15 mouse cellular contexts compared by ENCODE assay signal in genomic region chr13:56352436-56352835, GRCm38 (mm10). TPM values are rescaled to one million over a fixed set of nuclear protein-coding genes. Genes with fewer than 3 reads are reported as not detected.
DNase-seq lines count a peak whose midpoint lies in the region; ATAC-seq and TF ChIP-seq lines count a peak whose summit lies in the region.
"Had no signal": no experiment of that assay in that cellular context is flagged by ENCODE, and none has a peak within 500 bp of the region (broad histone marks: within the 10 kb centered on the region; RNA-seq: fewer than 3 reads in every experiment).

No protein-coding gene starts in this region.

- H3K36me3 ChIP-seq in liver, adult 2 months (ENCODE audit: control insufficient read depth, insufficient read depth, low read length), result no peaks in the 10 kb centered on the region
- H3K36me3 ChIP-seq in liver, embryonic 12.5 days, result no peaks in the 10 kb centered on the region
- no peaks in the 10 kb centered on the region for H3K36me3 ChIP-seq in small intestine, adult 2 months (ENCODE audit: control insufficient read depth, insufficient read depth, low read length)
- H3K36me3 ChIP-seq: intestine, embryonic 15.5 days; liver, embryonic 13.5 days; midbrain, embryonic 15.5 days; neural tube, embryonic 12.5 days had no signal

- no peaks in the 10 kb centered on the region for H3K9me3 ChIP-seq in liver, embryonic 12.5 days (replicated peaks)
- H3K9me3 ChIP-seq: intestine, embryonic 15.5 days; liver, embryonic 13.5 days; midbrain, embryonic 15.5 days; neural tube, embryonic 12.5 days had no signal

- no peaks in the 10 kb centered on the region for H3K27me3 ChIP-seq in liver, adult 2 months (ENCODE audit: control insufficient read depth, insufficient read depth, low read length)
- H3K27me3 ChIP-seq in liver, embryonic 12.5 days (replicated peaks), result no peaks in the 10 kb centered on the region
- H3K27me3 ChIP-seq in small intestine, adult 2 months (ENCODE audit: control insufficient read depth, insufficient read depth, low read length), result no peaks in the 10 kb centered on the region
- H3K27me3 ChIP-seq: intestine, embryonic 15.5 days; liver, embryonic 13.5 days; midbrain, embryonic 15.5 days; neural tube, embryonic 12.5 days; Patski had no signal

- TF ChIP-seq CTCF in liver, adult 2 months (IDR thresholded peaks at IDR 0.05; ENCODE audit: low read depth, low read length), result no peak
- TF ChIP-seq CTCF in small intestine, adult 2 months (IDR thresholded peaks at IDR 0.05; ENCODE audit: extremely low read depth, insufficient read length, insufficient replicate concordance, low read depth, low read length), result no peak

- no peak for ATAC-seq in liver, embryonic 12.5 days
- 0 out of 2 replicates have a peak, but pooled peaks have one; percentile 8 for ATAC-seq in common myeloid progenitor, adult 5-6 weeks (replicated peaks; ENCODE audit: low read depth, poor library complexity, severe bottlenecking)
- ATAC-seq: intestine, embryonic 15.5 days; midbrain, embryonic 15.5 days; Patski had no signal

- H3K9ac ChIP-seq in liver, adult 2 months (ENCODE audit: low read depth, low read length), result no peak overlapping the region
- no peak overlapping the region for H3K9ac ChIP-seq in liver, embryonic 12.5 days
- H3K9ac ChIP-seq: intestine, embryonic 15.5 days; liver, embryonic 13.5 days; midbrain, embryonic 15.5 days; neural tube, embryonic 12.5 days had no signal

- no peak overlapping the region for H3K4me3 ChIP-seq in liver, adult 2 months (ENCODE audit: insufficient read depth, low read depth, low read length)
- no peak overlapping the region for H3K4me3 ChIP-seq in liver, embryonic 12.5 days
- H3K4me3 ChIP-seq in small intestine, adult 2 months (ENCODE audit: low read depth, low read length), result no peak overlapping the region
- H3K4me3 ChIP-seq: gastrocnemius, adult 2 months; intestine, embryonic 15.5 days; liver, embryonic 13.5 days; midbrain, embryonic 15.5 days; neural tube, embryonic 12.5 days had no signal

- peak overlapping the region; percentile 61 for H3K27ac ChIP-seq in liver, adult 2 months (replicated peaks; ENCODE audit: insufficient read depth, low read depth, low read length)
- H3K27ac ChIP-seq in liver, embryonic 12.5 days, result no peak overlapping the region
- peak overlapping the region; percentile 52 for H3K27ac ChIP-seq in small intestine, adult 2 months (ENCODE audit: insufficient read depth, low read depth, low read length)
- H3K27ac ChIP-seq: gastrocnemius, adult 2 months; liver, embryonic 13.5 days; midbrain, embryonic 15.5 days; neural tube, embryonic 12.5 days had no signal

- no peak for DNase-seq in liver, adult 2 months (ENCODE audit: extremely low read depth, low read depth, low spot score)
- DNase-seq in left cerebral cortex, adult 9 months (ENCODE audit: low spot score in 2 of 2), result peak; percentile 68 to 69
- DNase-seq in thymus, postnatal 25 days, result no peak
- no peak for DNase-seq in kidney, postnatal 10 days
- DNase-seq: heart, postnatal 4 days; liver, embryonic 13.5 days; thymus, postnatal 4 days had no signal

- peaks cover 15% of the 10 kb centered on the region for H3K4me1 ChIP-seq in liver, adult 2 months (ENCODE audit: control insufficient read depth, insufficient read depth, low read length)
- peaks cover 8% of the 10 kb centered on the region; the same call in 1 of the 2 replicates for H3K4me1 ChIP-seq in liver, embryonic 12.5 days
- H3K4me1 ChIP-seq in small intestine, adult 2 months (ENCODE audit: control insufficient read depth, insufficient read depth, insufficient read length, low read length), result peaks cover 5% of the 10 kb centered on the region; the same call in 1 of the 2 replicates
- H3K4me1 ChIP-seq: midbrain, embryonic 15.5 days; neural tube, embryonic 12.5 days had no signal

- WGBS in liver, adult 2 months, result 78% methylated on average over 6 of the region's 6 CpGs
- WGBS in liver, embryonic 12.5 days (ENCODE audit: insufficient replicate concordance), result 52% methylated on average over 6 of the region's 6 CpGs
- 81% methylated on average over 6 of the region's 6 CpGs for WGBS in small intestine, adult 2 months

- H3K4me2 ChIP-seq in liver, embryonic 12.5 days, result no peak overlapping the region
- H3K4me2 ChIP-seq: intestine, embryonic 15.5 days; liver, embryonic 13.5 days; midbrain, embryonic 15.5 days; neural tube, embryonic 12.5 days had no signal

- TF ChIP-seq POLR2A in liver, adult 2 months (IDR thresholded peaks at IDR 0.05; ENCODE audit: extremely low read depth, insufficient read depth, low read length), result no peak
- TF ChIP-seq POLR2A in small intestine, adult 2 months (IDR thresholded peaks at IDR 0.05; ENCODE audit: low read depth, low read length), result no peak

- no peaks in the 10 kb centered on the region for H3K79me2 ChIP-seq in liver, adult 2 months (ENCODE audit: control insufficient read depth, insufficient read depth, low read length)

RNA-seq across cellular contexts. Expression of gene Cxcl14, which starts 56.1 kb away (rescaled TPM):
- total RNA-seq in liver, adult 2 months (2014; rRNA removed), result 0.20 and 0.46 TPM in 2 replicates
- polyA plus RNA-seq in liver, adult 2 months (2012; rRNA removed), result 2.2 and 2.6 TPM in 2 replicates
- polyA plus RNA-seq in liver, embryonic 12.5 days (2016; fragmentation: Nextera tagmentation; extraction: Ambion mirVana), result 0.41 and 1.6 TPM in 2 replicates
- total RNA-seq in common myeloid progenitor, adult 5-6 weeks (2017), result not detected in 2 replicates
- 35.7 and 68.8 TPM in 2 replicates for polyA plus RNA-seq in small intestine, adult 2 months (2012; rRNA removed)

Comparison
In these comparisons a context has a peak if more than half of its experiments do, and no peak if none do; other contexts are left out.
1. DNase-seq: peak in left cerebral cortex, adult 9 months (2 of 2); none in liver, adult 2 months (single experiment), thymus, postnatal 25 days (single experiment) and kidney, postnatal 10 days (single experiment).
2. RNA of gene Cxcl14, which starts 56.1 kb away (polyA plus RNA-seq): 35.7 to 68.8 TPM in small intestine, adult 2 months; 2.2 to 2.6 TPM in liver, adult 2 months and 0.41 to 1.6 TPM in liver, embryonic 12.5 days; every median in the first group is over 10 times any median in the second.